Mouse (Mus musculus) heart, adult 2 months (tissue): ENCODE data around the gene Ifit1bl1.

Experiments used
- CTCF ChIP-seq: fragments of 200-600 bp; IDR thresholded peaks from 2 replicates; pipeline ENCODE4 v1.8.1; 2022; ENCODE audit warnings: antibody characterized with exemption, mild to moderate bottlenecking, moderate library complexity
- POLR2A ChIP-seq: fragments of 200-500 bp; IDR thresholded peaks from 2 replicates; pipeline ENCODE4 v1.6.1; 2011; ENCODE audit warnings: mild to moderate bottlenecking, low read depth, low read length, control low read depth; ENCODE audit not compliant: insufficient read depth

DNA sequence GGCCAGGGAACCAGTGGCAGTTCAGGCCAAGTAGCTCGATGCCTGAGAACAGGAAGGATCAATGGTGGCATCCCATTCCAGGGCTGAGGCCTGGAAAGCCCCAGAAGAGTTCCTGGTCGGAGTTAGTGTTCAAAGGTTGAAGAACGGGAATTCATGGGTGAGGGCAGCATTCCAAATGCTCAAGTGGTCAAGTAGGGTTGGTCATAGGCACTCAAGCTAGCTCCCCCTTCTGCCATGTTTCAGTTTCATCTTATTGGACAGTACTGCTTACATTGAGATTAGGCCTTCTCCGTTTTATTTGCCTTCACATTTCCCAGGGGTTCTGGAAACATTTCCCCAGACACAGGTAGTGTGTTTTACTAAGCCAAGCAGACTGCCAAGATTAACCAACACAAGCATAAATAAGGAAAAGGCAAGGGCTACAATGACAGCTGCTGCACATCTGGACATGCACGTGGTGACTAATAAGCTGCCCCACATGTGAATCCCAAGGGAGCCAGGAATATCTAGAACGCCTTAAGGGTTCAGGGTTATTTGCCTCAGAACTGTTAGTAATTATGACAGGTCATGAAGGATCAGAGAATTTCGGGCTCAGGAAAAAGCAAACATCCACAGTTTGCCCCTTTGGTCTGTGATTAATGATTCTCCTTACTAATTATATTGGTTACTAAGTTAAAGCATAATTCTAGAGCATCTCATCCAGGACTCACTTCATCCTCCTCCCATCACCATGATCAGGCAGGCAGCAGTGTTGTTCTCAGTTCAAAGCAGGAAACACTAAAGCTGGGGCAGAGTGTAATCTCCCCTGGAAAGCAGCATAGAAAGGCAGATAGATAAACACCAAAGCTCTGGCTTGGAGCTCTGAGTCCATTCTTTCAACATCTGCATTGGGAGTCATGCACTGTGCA is 32.5 kb downstream of the Ifit1bl1 start:
- TF ChIP-seq CTCF, result no peak
- TF ChIP-seq POLR2A, result no peak
